Mouse (Mus musculus) E14TG2a.4 (cell line): ENCODE data around the gene Dnajb6.
"Not testable (repeated sequence)": the region's sequence is repeated elsewhere in the genome, so short reads cannot be mapped to it uniquely, and the experiment has no call there.

Experiments
- CTCF ChIP-seq: conservative IDR thresholded peaks from 2 replicates; pipeline ENCODE4 v1.5.1; 2014; ENCODE audit warnings: low read length
- NANOG ChIP-seq: IDR thresholded peaks from 2 replicates; pipeline ENCODE4 v1.6.1; 2014; ENCODE audit warnings: borderline replicate concordance, low read length, mixed read lengths
- POU5F1 ChIP-seq: IDR thresholded peaks from 2 replicates; pipeline ENCODE4 v1.6.1; 2014; ENCODE audit warnings: low read length, borderline replicate concordance

DNA sequence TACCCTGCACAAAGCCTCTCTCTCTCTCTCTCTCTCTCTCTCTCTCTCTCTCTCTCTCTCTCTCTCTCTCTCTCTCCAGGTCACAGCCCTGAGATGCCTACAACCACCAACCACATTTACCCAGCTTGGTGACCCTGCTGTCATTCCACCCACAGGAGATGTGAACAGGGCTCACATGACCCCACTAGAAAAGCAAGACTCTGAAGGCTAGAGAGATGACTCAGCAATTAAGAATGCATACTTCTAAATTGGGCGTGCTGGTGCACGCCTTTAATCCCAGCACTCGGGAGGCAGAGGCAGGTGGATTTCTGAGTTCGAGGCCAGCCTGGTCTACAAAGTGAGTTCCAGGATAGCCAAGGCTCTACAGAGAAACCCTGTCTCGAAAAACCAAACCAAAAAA, 9.4 kb upstream of the Dnajb6 start:
- not testable (repeated sequence) for TF ChIP-seq CTCF, POU5F1, NANOG
